Mouse (Mus musculus) embryonic facial prominence, embryonic 12.5 days (tissue): ENCODE measurements around the gene Atp5d. TPM values are rescaled to one million over a fixed set of nuclear protein-coding genes. Genes with fewer than 3 reads are reported as not detected.
A peak's percentile ranks its signal among the peaks of the same experiment; 100 is the strongest.

Source experiments
- ATAC-seq: fragments of 200-750 bp; cut with Nextera tagmentation; 2 replicates; pipeline ENCODE4 v1.8.0; 2017; ENCODE audit not compliant: insufficient number of reproducible peaks, insufficient read depth, low FRiP score, low TSS enrichment
- H3K27ac ChIP-seq: fragments of 300-500 bp; sonication (generic); 2 replicates; pipeline ENCODE4 v1.5.1; 2016; ENCODE audit warnings: mild to moderate bottlenecking
- H3K27me3 ChIP-seq: fragments of 300-500 bp; sonication (generic); 2 replicates; pipeline ENCODE4 v1.6.1; 2016; ENCODE audit warnings: mild to moderate bottlenecking, moderate library complexity
- H3K36me3 ChIP-seq: fragments of 300-500 bp; sonication (generic); 2 replicates; pipeline ENCODE4 v1.6.1; 2016; ENCODE audit warnings: mild to moderate bottlenecking
- H3K4me1 ChIP-seq: fragments of 300-500 bp; sonication (generic); 2 replicates; pipeline ENCODE4 v1.6.1; 2016
- H3K4me2 ChIP-seq: fragments of 300-500 bp; sonication (generic); replicated peaks from 2 replicates; pipeline ENCODE4 v1.6.1; 2016; ENCODE audit warnings: mild to moderate bottlenecking, moderate library complexity
- H3K4me3 ChIP-seq: fragments of 300-500 bp; sonication (generic); 2 replicates; pipeline ENCODE4 v1.5.1; 2016; ENCODE audit warnings: mild to moderate bottlenecking
- H3K9ac ChIP-seq: fragments of 300-500 bp; sonication (generic); 2 replicates; pipeline ENCODE4 v1.6.1; 2016; ENCODE audit warnings: mild to moderate bottlenecking, moderate library complexity
- H3K9me3 ChIP-seq: fragments of 300-500 bp; sonication (generic); 2 replicates; pipeline ENCODE4 v1.6.1; 2016; ENCODE audit warnings: mild to moderate bottlenecking, moderate library complexity
- whole genome bisulfite sequencing: fragments of 180-500 bp; shearing (Covaris S2); methylation state at CpG from one replicate; pipeline ENCODE4 v1.1.7; 2016; 5-methylcytosine and 5-hydroxymethylcytosine counted together
- polyA plus RNA-seq: library from polyadenylated mRNA; unstranded; fragments of >200 nt; fragmentation: Nextera tagmentation; extraction: Ambion mirVana; gene quantifications from 2 replicates; pipeline ENCODE4 v1.2.1, GENCODE M21; 2016

Gene Atp5d
- polyA plus RNA-seq, 1 experiment from 2014 or later, result 457 TPM

- Histone ChIP-seq H3K36me3 (peaks cover 54% of the 10 kb centered on the region), H3K9me3 (no peaks in the 10 kb centered on the region), H3K9ac (peak overlapping the region; percentile 100), H3K27ac (peak overlapping the region; percentile 99), H3K27me3 (no peaks in the 10 kb centered on the region), H3K4me1 (peaks cover 44% of the 10 kb centered on the region), H3K4me2 (peak overlapping the region; percentile 99), H3K4me3 (peak overlapping the region; percentile 95)
- ATAC-seq, result no peak
- WGBS, result under 1% methylated on average over 65 of the region's 71 CpGs
Measured at GRCm38 (mm10) chr10:80150226-80151210, 12.1 kb downstream of the Atp5d start.

- Histone ChIP-seq H3K36me3 (peaks cover 54% of the 10 kb centered on the region), H3K9ac (peak overlapping the region; percentile 100), H3K4me1 (peaks cover 52% of the 10 kb centered on the region), H3K27ac (peak overlapping the region; percentile 99), H3K27me3 (no peaks in the 10 kb centered on the region), H3K4me2 (peak overlapping the region; percentile 99), H3K4me3 (peak overlapping the region; percentile 95), H3K9me3 (no peaks in the 10 kb centered on the region)
- under 1% methylated on average over 26 of the region's 26 CpGs for WGBS
- ATAC-seq, result no peak
Measured at GRCm38 (mm10) chr10:80151211-80152034, 13.0 kb downstream of the Atp5d start.

GRCm38 (mm10) chr10:80152071-80152872 is 13.8 kb downstream of the Atp5d start:
- peak overlapping the region; percentile 99 for H3K4me2 ChIP-seq
- H3K4me1 ChIP-seq, result peaks cover 59% of the 10 kb centered on the region
- ATAC-seq, result no peak

GRCm38 (mm10) chr10:80152873-80153260 is 14.4 kb downstream of the Atp5d start:
- Histone ChIP-seq H3K27ac (peak overlapping the region; percentile 99), H3K27me3 (no peaks in the 10 kb centered on the region), H3K4me3 (peak overlapping the region; percentile 95), H3K9me3 (no peaks in the 10 kb centered on the region), H3K9ac (peak overlapping the region; percentile 100), H3K36me3 (peaks cover 66% of the 10 kb centered on the region), H3K4me2 (peak overlapping the region; percentile 99), H3K4me1 (peaks cover 54% of the 10 kb centered on the region)
- 44% methylated on average over 3 of the region's 3 CpGs for WGBS
- ATAC-seq, result no peak

More at GRCm38 (mm10) chr10:80152071-80152872, 13.8 kb downstream of the Atp5d start:
- H3K27ac ChIP-seq, result peak overlapping the region; percentile 99
- 2% methylated on average over 15 of the region's 15 CpGs for WGBS
- no peaks in the 10 kb centered on the region for H3K27me3 ChIP-seq
- H3K9ac ChIP-seq, result peak overlapping the region; percentile 100
- H3K4me3 ChIP-seq, result peak overlapping the region; percentile 95
- no peaks in the 10 kb centered on the region for H3K9me3 ChIP-seq
- peaks cover 61% of the 10 kb centered on the region for H3K36me3 ChIP-seq

- 71% methylated on average over 19 of the region's 19 CpGs for WGBS
- peak overlapping the region; percentile 100 for H3K9ac ChIP-seq
- peak overlapping the region; percentile 99; the same call in 1 of the 2 replicates for H3K27ac ChIP-seq
- H3K4me3 ChIP-seq, result peak overlapping the region; percentile 95
- peaks cover 66% of the 10 kb centered on the region for H3K36me3 ChIP-seq
- peak overlapping the region; percentile 99 for H3K4me2 ChIP-seq
- H3K9me3 ChIP-seq, result no peaks in the 10 kb centered on the region
- no peaks in the 10 kb centered on the region for H3K27me3 ChIP-seq
- peaks cover 61% of the 10 kb centered on the region for H3K4me1 ChIP-seq
- no peak for ATAC-seq
Measured at GRCm38 (mm10) chr10:80153713-80154112, 15.3 kb downstream of the Atp5d start.

- Histone ChIP-seq H3K4me2 (0 out of 2 replicates have a peak overlapping the region, but pooled peaks have one; percentile 99), H3K36me3 (peaks cover 66% of the 10 kb centered on the region), H3K4me1 (peaks cover 68% of the 10 kb centered on the region), H3K27me3 (no peaks in the 10 kb centered on the region), H3K9me3 (no peaks in the 10 kb centered on the region), H3K9ac (peak overlapping the region; percentile 100; the same call in 1 of the 2 replicates), H3K27ac (0 out of 2 replicates have a peak overlapping the region, but pooled peaks have one; percentile 99), H3K4me3 (0 out of 2 replicates have a peak overlapping the region, but pooled peaks have one; percentile 95)
- WGBS, result 84% methylated on average over 7 of the region's 7 CpGs
- no peak for ATAC-seq
Measured at GRCm38 (mm10) chr10:80154384-80154783, 16.0 kb downstream of the Atp5d start.

GRCm38 (mm10) chr10:80155277-80155676 is 16.8 kb downstream of the Atp5d start:
- no peak for ATAC-seq

GRCm38 (mm10) chr10:80156002-80156751 is 17.7 kb downstream of the Atp5d start:
- Histone ChIP-seq H3K4me1 (peaks cover 83% of the 10 kb centered on the region), H3K4me2 (no peak overlapping the region), H3K9me3 (no peaks in the 10 kb centered on the region), H3K27ac (peak overlapping the region; percentile 63), H3K9ac (peak overlapping the region; percentile 27; the same call in 1 of the 2 replicates), H3K27me3 (no peaks in the 10 kb centered on the region), H3K36me3 (peaks cover 66% of the 10 kb centered on the region), H3K4me3 (no peak overlapping the region)
- WGBS, result 81% methylated on average over 29 of the region's 29 CpGs
- ATAC-seq, result no peak

More at GRCm38 (mm10) chr10:80155277-80155676, 16.8 kb downstream of the Atp5d start:
- Histone ChIP-seq H3K4me3 (no peak overlapping the region), H3K4me2 (no peak overlapping the region; the same call in 1 of the 2 replicates), H3K27ac (0 out of 2 replicates have a peak overlapping the region, but pooled peaks have one; percentile 63), H3K9ac (peak overlapping the region; percentile 7), H3K36me3 (peaks cover 66% of the 10 kb centered on the region), H3K4me1 (peaks cover 74% of the 10 kb centered on the region), H3K9me3 (no peaks in the 10 kb centered on the region), H3K27me3 (no peaks in the 10 kb centered on the region)
- WGBS, result 25% methylated on average over 1 of the region's 1 CpGs

GRCm38 (mm10) chr10:80156752-80157053 is 18.3 kb downstream of the Atp5d start:
- H3K4me2 ChIP-seq, result no peak overlapping the region
- no peak for ATAC-seq
- 54% methylated on average over 7 of the region's 7 CpGs for whole genome bisulfite sequencing
- no peaks in the 10 kb centered on the region for H3K9me3 ChIP-seq
- H3K9ac ChIP-seq, result peak overlapping the region; percentile 27; the same call in 1 of the 2 replicates
- H3K27ac ChIP-seq, result peak overlapping the region; percentile 63
- H3K36me3 ChIP-seq, result peaks cover 60% of the 10 kb centered on the region
- H3K27me3 ChIP-seq, result no peaks in the 10 kb centered on the region
- peaks cover 88% of the 10 kb centered on the region for H3K4me1 ChIP-seq
- no peak overlapping the region for H3K4me3 ChIP-seq
